ENCODE assay signal across 14 mouse cellular contexts in genomic region chr15:62171167-62171566, GRCm38 (mm10).
"Had no signal": no experiment of that assay in that cellular context is flagged by ENCODE, and none has a peak within 500 bp of the region (broad histone marks: within the 10 kb centered on the region; RNA-seq: fewer than 3 reads in every experiment).

No protein-coding gene starts in this region.

- H3K4me1 ChIP-seq: intestine, embryonic 15.5 days; kidney, embryonic 15.5 days; limb, embryonic 15.5 days; neural tube, embryonic 15.5 days; stomach, embryonic 15.5 days had no signal

- H3K36me3 ChIP-seq: intestine, embryonic 15.5 days; kidney, embryonic 15.5 days; limb, embryonic 15.5 days; midbrain, embryonic 10.5 days; neural tube, embryonic 15.5 days; stomach, embryonic 15.5 days had no signal

- DNase-seq: kidney, adult 18-20 months; kidney, postnatal 25 days; lung, adult 18-20 months; lung, postnatal 36 days; midbrain, embryonic 14.5 days; thymus, postnatal 36 days had no signal

- H3K4me3 ChIP-seq: intestine, embryonic 15.5 days; kidney, embryonic 15.5 days; left cerebral cortex, adult 2 months; limb, embryonic 15.5 days; midbrain, embryonic 10.5 days; myocyte; neural tube, embryonic 15.5 days; stomach, embryonic 15.5 days had no signal

- H3K27me3 ChIP-seq: intestine, embryonic 15.5 days; kidney, embryonic 15.5 days; limb, embryonic 15.5 days; neural tube, embryonic 15.5 days; stomach, embryonic 15.5 days had no signal

- H3K4me2 ChIP-seq: intestine, embryonic 15.5 days; kidney, embryonic 15.5 days; limb, embryonic 15.5 days; neural tube, embryonic 15.5 days; stomach, embryonic 15.5 days had no signal

- H3K27ac ChIP-seq: intestine, embryonic 15.5 days; kidney, embryonic 15.5 days; left cerebral cortex, adult 2 months; limb, embryonic 15.5 days; midbrain, embryonic 10.5 days; neural tube, embryonic 15.5 days; stomach, embryonic 15.5 days had no signal

- ATAC-seq: intestine, embryonic 15.5 days had no signal

- H3K9ac ChIP-seq: intestine, embryonic 15.5 days; kidney, embryonic 15.5 days; limb, embryonic 15.5 days; neural tube, embryonic 15.5 days; stomach, embryonic 15.5 days had no signal

- H3K9me3 ChIP-seq: intestine, embryonic 15.5 days; kidney, embryonic 15.5 days; limb, embryonic 15.5 days; midbrain, embryonic 10.5 days; neural tube, embryonic 15.5 days; stomach, embryonic 15.5 days had no signal
